Comparison of ENCODE assay signal across 7 mouse cellular contexts in genomic region chr1:77515651-77515981, GRCm38 (mm10). TPM values are rescaled to one million over a fixed set of nuclear protein-coding genes. Genes with fewer than 3 reads are reported as not detected.
DNase-seq lines count a peak whose midpoint lies in the region; ATAC-seq and TF ChIP-seq lines count a peak whose summit lies in the region.

No protein-coding gene starts in this region.

- H3K4me3 ChIP-seq in embryonic facial prominence, embryonic 15.5 days (replicated peaks), result peak overlapping the region; percentile 70
- peak overlapping the region; percentile 69 for H3K4me3 ChIP-seq in hindbrain, embryonic 13.5 days
- H3K4me3 ChIP-seq in lung, adult 2 months (replicated peaks; ENCODE audit: extremely low read depth, low read depth, low read length), result peak overlapping the region; percentile 78
- H3K4me3 ChIP-seq in stomach, postnatal 0 days (ENCODE audit: low read depth, low read length), result peak overlapping the region; percentile 59

- no peak for TF ChIP-seq CTCF in lung, adult 2 months (IDR thresholded peaks at IDR 0.05; ENCODE audit: insufficient read depth, low read length)
- no peak for TF ChIP-seq CTCF in stomach, postnatal 0 days (IDR thresholded peaks at IDR 0.05; ENCODE audit: low read depth)

- no peaks in the 10 kb centered on the region for H3K9me3 ChIP-seq in embryonic facial prominence, embryonic 15.5 days (replicated peaks)
- H3K9me3 ChIP-seq in hindbrain, embryonic 13.5 days, result no peaks in the 10 kb centered on the region
- H3K9me3 ChIP-seq in stomach, postnatal 0 days (ENCODE audit: control insufficient read depth, low read length), result no peaks in the 10 kb centered on the region

- H3K4me1 ChIP-seq in embryonic facial prominence, embryonic 15.5 days, result peaks cover 33% of the 10 kb centered on the region
- peaks cover 49% of the 10 kb centered on the region for H3K4me1 ChIP-seq in hindbrain, embryonic 13.5 days (replicated peaks)
- H3K4me1 ChIP-seq in lung, adult 2 months (ENCODE audit: control insufficient read depth, insufficient read depth, low read length), result peaks cover 6% of the 10 kb centered on the region; the same call in 1 of the 2 replicates
- 0 out of 2 replicates have a peak, but pooled peaks cover 3% of the 10 kb centered on the region for H3K4me1 ChIP-seq in stomach, postnatal 0 days (replicated peaks; ENCODE audit: control insufficient read depth, insufficient read depth)

- H3K27me3 ChIP-seq in embryonic facial prominence, embryonic 15.5 days, result no peaks in the 10 kb centered on the region
- H3K27me3 ChIP-seq in hindbrain, embryonic 13.5 days, result no peaks in the 10 kb centered on the region
- no peaks in the 10 kb centered on the region for H3K27me3 ChIP-seq in stomach, postnatal 0 days (ENCODE audit: control insufficient read depth, insufficient read depth, low read length)

- peak; percentile 58 for DNase-seq in retina, embryonic 14.5 days (ENCODE audit: low spot score)
- DNase-seq in retina, postnatal 1 day, result no peak
- no peak for DNase-seq in lung, adult 2 months
- peak; percentile 47 for DNase-seq in stomach, postnatal 0 days (ENCODE audit: low spot score)
- DNase-seq in spleen, postnatal 4 days (ENCODE audit: low spot score in 2 of 2), result no peak

- H3K9ac ChIP-seq in embryonic facial prominence, embryonic 15.5 days, result peak overlapping the region; percentile 39
- H3K9ac ChIP-seq in hindbrain, embryonic 13.5 days, result peak overlapping the region; percentile 82
- peak overlapping the region; percentile 47; the same call in 1 of the 2 replicates for H3K9ac ChIP-seq in stomach, postnatal 0 days (ENCODE audit: low read length)

- H3K27ac ChIP-seq in embryonic facial prominence, embryonic 15.5 days (replicated peaks), result peak overlapping the region; percentile 84
- peak overlapping the region; percentile 79 for H3K27ac ChIP-seq in hindbrain, embryonic 13.5 days
- no peak overlapping the region for H3K27ac ChIP-seq in stomach, postnatal 0 days (replicated peaks)

- no peak for TF ChIP-seq EP300 in stomach, postnatal 0 days (optimal IDR thresholded peaks at IDR 0.05)

- TF ChIP-seq POLR2A in lung, adult 2 months (IDR thresholded peaks at IDR 0.05; ENCODE audit: borderline replicate concordance, extremely low read depth, low read depth, low read length), result no peak

- peak overlapping the region; percentile 87 for H3K4me2 ChIP-seq in embryonic facial prominence, embryonic 15.5 days (replicated peaks)
- peak overlapping the region; percentile 73 for H3K4me2 ChIP-seq in hindbrain, embryonic 13.5 days
- peak overlapping the region; percentile 91 for H3K4me2 ChIP-seq in stomach, postnatal 0 days (replicated peaks; ENCODE audit: low read depth)

- 0% methylated on average over 12 of the region's 12 CpGs for WGBS in embryonic facial prominence, embryonic 15.5 days
- 0% methylated on average over 12 of the region's 12 CpGs for WGBS in hindbrain, embryonic 13.5 days
- 1% methylated on average over 12 of the region's 12 CpGs for WGBS in lung, adult 2 months
- WGBS in stomach, postnatal 0 days, result 0% methylated on average over 12 of the region's 12 CpGs

- no peak for ATAC-seq in embryonic facial prominence, embryonic 15.5 days (ENCODE audit: insufficient number of reproducible peaks, low FRiP score, low TSS enrichment, low read depth)
- no peak for ATAC-seq in hindbrain, embryonic 13.5 days (ENCODE audit: low FRiP score)
- ATAC-seq in stomach, postnatal 0 days (ENCODE audit: low FRiP score, low TSS enrichment), result no peak

- H3K36me3 ChIP-seq in embryonic facial prominence, embryonic 15.5 days, result no peaks in the 10 kb centered on the region
- no peaks in the 10 kb centered on the region for H3K36me3 ChIP-seq in hindbrain, embryonic 13.5 days
- H3K36me3 ChIP-seq in stomach, postnatal 0 days (ENCODE audit: control insufficient read depth, insufficient read depth, low read length), result no peaks in the 10 kb centered on the region

RNA-seq across cellular contexts. Expression of gene Epha4, which starts 0.7 kb away (rescaled TPM):
- 36.8 and 38.2 TPM in 2 replicates for polyA plus RNA-seq in embryonic facial prominence, embryonic 15.5 days (2015; fragmentation: Nextera tagmentation; extraction: Ambion mirVana)
- polyA plus RNA-seq in hindbrain, embryonic 13.5 days (2015; fragmentation: Nextera tagmentation; extraction: Ambion mirVana), result 37.3 and 39.1 TPM in 2 replicates
- 8.3 and 20.6 TPM in 2 replicates for polyA plus RNA-seq in lung, adult 2 months (2012; rRNA removed)
- 3.8 and 5.4 TPM in 2 replicates for polyA plus RNA-seq in stomach, postnatal 0 days (2015; fragmentation: Nextera tagmentation; extraction: Ambion mirVana)

Comparison
In these comparisons a context has a peak if more than half of its experiments do, and no peak if none do; other contexts are left out.
1. DNase-seq: peak in retina, embryonic 14.5 days (single experiment) and stomach, postnatal 0 days (single experiment); none in retina, postnatal 1 day (single experiment), lung, adult 2 months (single experiment) and spleen, postnatal 4 days (0 of 2).
2. Peak in every context shown above with its lines, with median percentiles within 50 percentile points of each other: H3K4me2 ChIP-seq, H3K4me3 ChIP-seq and H3K9ac ChIP-seq.